Mouse (Mus musculus) intestine, postnatal 0 days (tissue): Measurements from ENCODE around the gene Car5a. TPM values are rescaled to one million over a fixed set of nuclear protein-coding genes. Genes with fewer than 3 reads are reported as not detected.

Experiments
- ATAC-seq: fragments of 200-750 bp; cut with Nextera tagmentation; 2 replicates; pipeline ENCODE4 v1.8.0; 2017; ENCODE audit warnings: mild to moderate bottlenecking, moderate TSS enrichment, moderate library complexity
- H3K27ac ChIP-seq: fragments of 300-500 bp; sonication (generic); 2 replicates; pipeline ENCODE4 v1.5.1; 2014; ENCODE audit warnings: mild to moderate bottlenecking, low read depth, low read length, moderate library complexity
- H3K27me3 ChIP-seq: fragments of 300-500 bp; sonication (generic); replicated peaks from 2 replicates; pipeline ENCODE4 v1.6.1; 2014; ENCODE audit warnings: low read length, mixed read lengths; ENCODE audit not compliant: control insufficient read depth, insufficient read depth
- H3K36me3 ChIP-seq: fragments of 300-500 bp; sonication (generic); 2 replicates; pipeline ENCODE4 v1.6.1; 2014; ENCODE audit warnings: mild to moderate bottlenecking, moderate library complexity; ENCODE audit not compliant: control insufficient read depth, insufficient read depth
- H3K4me1 ChIP-seq: fragments of 300-500 bp; sonication (generic); replicated peaks from 2 replicates; pipeline ENCODE4 v1.6.1; 2014; ENCODE audit warnings: antibody characterized with exemption, low read length, mixed read lengths; ENCODE audit not compliant: control insufficient read depth, insufficient read depth
- H3K4me2 ChIP-seq: fragments of 300-500 bp; sonication (generic); replicated peaks from 2 replicates; pipeline ENCODE4 v1.6.1; 2014; ENCODE audit warnings: low read depth, mild to moderate bottlenecking, moderate library complexity
- H3K4me3 ChIP-seq: fragments of 300-500 bp; sonication (generic); 2 replicates; pipeline ENCODE4 v1.5.1; 2014; ENCODE audit warnings: low read depth, low read length
- H3K9ac ChIP-seq: fragments of 300-500 bp; sonication (generic); 2 replicates; pipeline ENCODE4 v1.6.1; 2014; ENCODE audit warnings: mild to moderate bottlenecking, low read depth, low read length
- H3K9me3 ChIP-seq: fragments of 300-500 bp; sonication (generic); 2 replicates; pipeline ENCODE4 v1.6.1; 2016; ENCODE audit warnings: mixed run types; ENCODE audit not compliant: control insufficient read depth
- CTCF ChIP-seq: sonication (generic); IDR thresholded peaks from 2 replicates; pipeline ENCODE4 v1.5.1; 2016; ENCODE audit warnings: low read depth, mild to moderate bottlenecking, control low read depth, antibody characterized with exemption, moderate library complexity
- WGBS: fragments of 180-500 bp; shearing (Covaris S2); extraction: QIAGEN DNeasy Blood & Tissue Kit; methylation state at CpG from one replicate; pipeline ENCODE4 v1.1.7; 2014; 5-methylcytosine and 5-hydroxymethylcytosine counted together
- polyA plus RNA-seq: library from polyadenylated mRNA; unstranded; fragments of >200 nt; fragmentation: Nextera tagmentation; extraction: Ambion mirVana; gene quantifications from 2 replicates; pipeline ENCODE4 v1.2.1, GENCODE M21; 2015

The Car5a gene
- polyA plus RNA-seq, 1 experiment from 2014 or later, result 10.1 TPM

DNA sequence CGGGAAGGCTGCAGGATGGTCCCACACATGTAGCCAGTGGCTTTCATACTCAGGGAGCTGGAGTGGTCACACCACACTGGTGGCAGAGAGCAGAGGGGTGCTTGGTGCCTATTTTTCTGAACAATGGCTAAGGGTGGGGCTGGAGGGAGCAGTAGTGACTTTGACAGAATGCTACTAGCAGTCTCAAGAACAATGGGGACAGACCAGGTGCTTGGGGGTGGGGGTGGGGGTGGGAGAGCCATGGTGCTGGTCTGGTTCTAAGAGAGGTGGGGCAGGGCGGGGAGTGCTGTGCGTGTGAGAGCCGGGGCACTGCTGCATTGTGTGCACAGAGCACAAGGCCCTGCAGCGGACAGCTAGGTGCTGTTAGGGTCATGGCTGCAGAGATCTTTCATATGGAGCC, 62.8 kb downstream of the Car5a start:
- Histone ChIP-seq H3K27me3 (no peaks in the 10 kb centered on the region), H3K4me1 (no peaks in the 10 kb centered on the region), H3K4me2 (no peak overlapping the region), H3K36me3 (peaks cover 64% of the 10 kb centered on the region), H3K9ac (no peak overlapping the region), H3K9me3 (no peaks in the 10 kb centered on the region), H3K27ac (no peak overlapping the region), H3K4me3 (no peak overlapping the region)
- no peak for TF ChIP-seq CTCF
- ATAC-seq, result no peak
- WGBS, result 64% methylated on average over 5 of the region's 5 CpGs

GRCm38 (mm10) chr8:121880818-121881217, 63.9 kb downstream of the Car5a start:
- no peak overlapping the region for H3K27ac ChIP-seq
- no peaks in the 10 kb centered on the region for H3K9me3 ChIP-seq
- whole genome bisulfite sequencing, result 69% methylated on average over 1 of the region's 1 CpGs
- no peak overlapping the region for H3K4me2 ChIP-seq
- H3K4me3 ChIP-seq, result no peak overlapping the region
- no peaks in the 10 kb centered on the region for H3K27me3 ChIP-seq
- H3K36me3 ChIP-seq, result peaks cover 53% of the 10 kb centered on the region
- no peak for ATAC-seq
- no peak overlapping the region for H3K9ac ChIP-seq
- no peaks in the 10 kb centered on the region for H3K4me1 ChIP-seq
- no peak for TF ChIP-seq CTCF

DNA sequence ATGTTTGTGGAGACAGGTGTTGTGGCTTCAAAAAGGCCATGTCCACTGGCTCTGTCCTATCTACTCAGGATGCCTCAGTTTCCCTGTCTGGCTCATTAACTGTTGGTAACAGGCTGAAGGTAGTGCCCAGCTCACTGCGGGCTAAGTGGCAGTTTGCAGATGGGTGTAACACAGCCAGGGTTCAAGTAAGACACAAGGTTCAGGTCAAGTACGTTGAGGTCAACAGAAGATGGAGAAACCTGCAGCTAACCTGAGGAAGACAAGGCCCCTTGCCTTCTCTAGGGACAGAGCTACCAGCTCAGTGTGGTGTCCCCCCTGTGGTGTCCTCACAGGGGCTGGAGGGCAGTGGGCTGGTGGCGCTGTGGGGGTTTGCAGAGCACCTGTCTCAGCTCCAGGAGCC, 65.0 kb downstream of the Car5a start:
- no peaks in the 10 kb centered on the region for H3K4me1 ChIP-seq
- 84% methylated on average over 3 of the region's 3 CpGs for WGBS
- no peak overlapping the region for H3K9ac ChIP-seq
- H3K27me3 ChIP-seq, result no peaks in the 10 kb centered on the region
- H3K4me3 ChIP-seq, result no peak overlapping the region
- no peak for ATAC-seq
- no peak overlapping the region for H3K27ac ChIP-seq
- H3K36me3 ChIP-seq, result peaks cover 42% of the 10 kb centered on the region
- H3K9me3 ChIP-seq, result no peaks in the 10 kb centered on the region
- no peak for TF ChIP-seq CTCF
- H3K4me2 ChIP-seq, result no peak overlapping the region

DNA sequence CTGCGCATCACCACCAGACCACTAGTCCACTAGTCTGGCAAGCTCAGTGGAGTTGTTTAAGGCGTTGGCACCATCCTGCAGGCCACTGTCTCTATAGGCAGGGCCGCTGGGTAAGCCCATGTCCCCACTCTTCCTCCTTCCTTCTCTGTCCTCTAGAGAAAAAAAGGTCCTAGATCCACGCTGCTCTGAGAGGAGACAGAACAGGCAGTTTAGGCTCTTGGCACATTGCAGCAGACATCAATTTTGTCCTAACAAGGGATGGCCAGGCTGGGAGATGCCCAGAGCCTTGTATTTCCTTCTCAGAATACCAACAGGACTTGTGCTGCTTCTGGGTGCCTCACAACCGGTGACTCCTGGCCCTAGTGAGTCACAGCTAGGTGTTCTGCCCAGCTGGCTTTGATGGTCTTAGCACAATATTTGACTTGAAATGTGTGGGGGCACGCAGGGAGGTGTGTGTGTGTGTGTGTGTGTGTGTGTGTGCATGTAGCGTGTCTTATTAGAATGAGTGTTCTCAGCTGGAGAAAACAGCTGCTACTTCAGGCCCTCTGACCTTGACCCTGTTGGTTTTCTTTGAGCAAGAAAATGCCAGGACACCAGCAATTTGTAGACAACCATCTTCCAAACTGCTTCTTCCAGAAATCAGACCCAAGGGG, 66.8 kb downstream of the Car5a start:
- Histone ChIP-seq H3K4me3 (no peak overlapping the region), H3K36me3 (peaks cover 25% of the 10 kb centered on the region), H3K9me3 (no peaks in the 10 kb centered on the region), H3K27me3 (no peaks in the 10 kb centered on the region), H3K27ac (no peak overlapping the region), H3K4me1 (no peaks in the 10 kb centered on the region), H3K9ac (no peak overlapping the region), H3K4me2 (no peak overlapping the region)
- no peak for ATAC-seq
- 81% methylated on average over 7 of the region's 7 CpGs for WGBS
- TF ChIP-seq CTCF, result no peak

GRCm38 (mm10) chr8:121877212-121877611, 67.5 kb downstream of the Car5a start:
- TF ChIP-seq CTCF, result no peak
- no peaks in the 10 kb centered on the region for H3K9me3 ChIP-seq
- WGBS, result 56% methylated on average over 5 of the region's 5 CpGs
- ATAC-seq, result no peak
- no peak overlapping the region for H3K27ac ChIP-seq
- H3K9ac ChIP-seq, result no peak overlapping the region
- peaks cover 17% of the 10 kb centered on the region; the same call in 1 of the 2 replicates for H3K36me3 ChIP-seq
- H3K27me3 ChIP-seq, result no peaks in the 10 kb centered on the region
- H3K4me1 ChIP-seq, result no peaks in the 10 kb centered on the region
- no peak overlapping the region for H3K4me2 ChIP-seq
- no peak overlapping the region for H3K4me3 ChIP-seq

- H3K4me3 ChIP-seq, result no peak overlapping the region
- TF ChIP-seq CTCF, result no peak
- H3K4me1 ChIP-seq, result peaks cover 8% of the 10 kb centered on the region; the same call in 1 of the 2 replicates
- H3K9ac ChIP-seq, result no peak overlapping the region
- H3K36me3 ChIP-seq, result peaks cover 2% of the 10 kb centered on the region; the same call in 1 of the 2 replicates
- H3K9me3 ChIP-seq, result no peaks in the 10 kb centered on the region
- no peak for ATAC-seq
- H3K4me2 ChIP-seq, result no peak overlapping the region
- H3K27ac ChIP-seq, result no peak overlapping the region
- 68% methylated on average over 9 of the region's 9 CpGs for WGBS
- H3K27me3 ChIP-seq, result no peaks in the 10 kb centered on the region
These were observed 69.2 kb downstream of the Car5a start for GRCm38 (mm10) chr8:121875517-121875916.
